Mouse (Mus musculus) neural tube, embryonic 14.5 days (tissue): Measurements from ENCODE around the gene Ubash3b. TPM values are rescaled to one million over a fixed set of nuclear protein-coding genes. Genes with fewer than 3 reads are reported as not detected.
A peak's percentile ranks its signal among the peaks of the same experiment; 100 is the strongest.

ENCODE experiments used
- ATAC-seq: fragments of 200-750 bp; cut with Nextera tagmentation; 2 replicates; pipeline ENCODE4 v1.8.0; 2017; ENCODE audit warnings: low read depth, mild to moderate bottlenecking, moderate TSS enrichment, moderate library complexity
- H3K27ac ChIP-seq: fragments of 300-500 bp; sonication (generic); 2 replicates; pipeline ENCODE4 v1.5.1; 2014; ENCODE audit warnings: low read depth, mild to moderate bottlenecking, control low read depth, low read length, moderate library complexity, mixed read lengths
- H3K27me3 ChIP-seq: fragments of 300-500 bp; sonication (generic); 2 replicates; pipeline ENCODE4 v1.6.1; 2014; ENCODE audit warnings: low read length; ENCODE audit not compliant: control insufficient read depth, insufficient read depth
- H3K36me3 ChIP-seq: fragments of 300-500 bp; sonication (generic); 2 replicates; pipeline ENCODE4 v1.6.1; 2014; ENCODE audit warnings: low read length, mixed read lengths; ENCODE audit not compliant: control insufficient read depth, insufficient read depth
- H3K4me1 ChIP-seq: fragments of 300-500 bp; sonication (generic); 2 replicates; pipeline ENCODE4 v1.6.1; 2014; ENCODE audit warnings: low read length; ENCODE audit not compliant: control insufficient read depth, insufficient read depth
- H3K4me2 ChIP-seq: fragments of 300-500 bp; sonication (generic); 2 replicates; pipeline ENCODE4 v1.6.1; 2014; ENCODE audit warnings: mild to moderate bottlenecking, low read depth, low read length, control low read depth
- H3K4me3 ChIP-seq: fragments of 300-500 bp; sonication (generic); 2 replicates; pipeline ENCODE4 v1.5.1; 2014; ENCODE audit warnings: low read depth, low read length, control low read depth, mixed read lengths
- H3K9ac ChIP-seq: fragments of 300-500 bp; sonication (generic); replicated peaks from 2 replicates; pipeline ENCODE4 v1.6.1; 2014; ENCODE audit warnings: low read depth, mild to moderate bottlenecking, control low read depth, low read length, mixed read lengths
- H3K9me3 ChIP-seq: fragments of 300-500 bp; sonication (generic); 2 replicates; pipeline ENCODE4 v1.6.1; 2016; ENCODE audit warnings: low read length; ENCODE audit not compliant: control insufficient read depth
- WGBS: fragments of 180-500 bp; shearing (Covaris S2); extraction: QIAGEN DNeasy Blood & Tissue Kit; methylation state at CpG from one replicate; pipeline ENCODE4 v1.1.7; 2014; 5-methylcytosine and 5-hydroxymethylcytosine counted together
- polyA plus RNA-seq: library from polyadenylated mRNA; unstranded; fragments of >200 nt; fragmentation: Nextera tagmentation; extraction: Ambion mirVana; gene quantifications from 2 replicates; pipeline ENCODE4 v1.2.1, GENCODE M21; 2014

Ubash3b gene
- polyA plus RNA-seq, 1 experiment from 2014 or later, result 26.1 TPM

DNA sequence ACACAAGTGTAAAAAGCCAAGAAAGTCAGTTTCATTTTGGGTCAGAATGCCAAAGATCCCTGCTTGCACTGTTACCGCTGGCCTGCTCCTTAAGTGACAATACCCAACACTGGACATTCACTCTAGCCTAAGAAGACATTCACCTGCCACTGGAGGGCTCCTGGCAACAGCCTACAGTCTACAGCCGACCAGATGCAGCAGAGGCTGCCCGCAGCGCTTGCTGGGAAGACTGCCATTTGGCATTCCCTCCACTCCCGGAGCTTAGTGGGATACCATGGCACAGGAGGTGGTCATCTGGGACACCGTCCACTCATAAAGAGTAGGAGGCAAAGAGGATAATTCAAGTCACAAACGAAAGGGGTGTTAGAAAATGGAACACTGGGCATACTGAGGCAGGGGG, 12.9 kb downstream of the Ubash3b start:
- H3K4me3 ChIP-seq, result no peak overlapping the region
- no peaks in the 10 kb centered on the region for H3K36me3 ChIP-seq
- no peaks in the 10 kb centered on the region for H3K9me3 ChIP-seq
- H3K4me2 ChIP-seq, result no peak overlapping the region
- no peak overlapping the region for H3K9ac ChIP-seq
- H3K27ac ChIP-seq, result no peak overlapping the region
- H3K27me3 ChIP-seq, result no peaks in the 10 kb centered on the region
- peak; percentile 42; the same call in 1 of the 2 replicates for ATAC-seq
- WGBS, result 56% methylated on average over 7 of the region's 7 CpGs
- peaks cover 33% of the 10 kb centered on the region for H3K4me1 ChIP-seq

DNA sequence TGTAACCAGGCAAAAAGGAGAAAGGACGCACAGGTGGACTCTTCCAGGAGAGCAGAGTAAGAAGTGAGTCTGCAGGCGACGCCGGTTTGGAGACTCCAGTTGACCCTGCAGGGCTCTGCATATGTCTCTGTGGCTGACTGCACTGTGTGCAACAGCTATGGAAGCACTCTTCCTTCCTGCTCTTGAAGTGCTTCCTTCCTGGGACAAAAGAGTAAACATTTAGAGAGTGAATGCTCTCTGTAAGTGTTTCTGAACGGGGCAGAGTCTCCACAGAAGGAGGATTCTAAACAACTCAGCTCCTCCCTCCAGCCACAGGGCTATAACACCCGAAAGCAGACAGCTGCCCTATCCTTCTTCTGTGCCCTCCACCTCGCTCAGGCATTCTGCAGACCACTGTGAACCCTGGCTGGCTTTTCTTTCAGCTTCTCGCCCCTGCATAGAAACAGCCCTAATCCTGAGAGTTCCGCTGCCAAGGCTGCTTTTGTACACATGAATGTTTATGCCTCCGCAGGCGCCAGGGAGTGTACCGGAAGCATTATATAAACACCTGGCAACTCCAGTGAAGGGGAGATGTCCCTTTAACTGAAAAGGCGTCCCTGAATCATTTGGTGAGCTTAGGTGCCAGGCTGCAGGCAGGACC, 14.2 kb downstream of the Ubash3b start:
- Histone ChIP-seq H3K27me3 (no peaks in the 10 kb centered on the region), H3K9ac (0 out of 2 replicates have a peak overlapping the region, but pooled peaks have one; percentile 26), H3K27ac (peak overlapping the region; percentile 76), H3K4me3 (no peak overlapping the region), H3K4me1 (peaks cover 33% of the 10 kb centered on the region), H3K4me2 (peak overlapping the region; percentile 30; the same call in 1 of the 2 replicates), H3K9me3 (no peaks in the 10 kb centered on the region), H3K36me3 (no peaks in the 10 kb centered on the region)
- ATAC-seq, result peak; percentile 48
- WGBS, result 30% methylated on average over 13 of the region's 13 CpGs

DNA sequence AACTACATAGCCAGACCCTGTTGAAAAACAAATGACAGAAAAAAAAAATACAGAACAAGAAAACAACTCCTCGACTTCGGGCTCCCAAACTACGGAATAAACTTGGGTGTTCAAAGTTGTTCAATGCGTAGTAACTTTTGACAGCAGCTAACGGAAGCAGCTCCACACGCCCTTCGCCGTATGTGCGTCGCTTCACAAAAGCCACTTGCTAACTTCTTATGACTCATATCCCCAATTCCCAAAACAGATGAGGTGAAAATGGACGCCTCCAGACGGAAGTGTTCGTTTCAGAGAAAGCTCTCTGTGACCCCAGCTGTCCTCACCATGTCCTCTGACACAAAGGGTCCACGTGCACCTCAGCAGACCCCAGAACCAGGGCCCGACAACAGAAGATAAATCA, 17.7 kb downstream of the Ubash3b start:
- WGBS, result 87% methylated on average over 15 of the region's 15 CpGs

DNA sequence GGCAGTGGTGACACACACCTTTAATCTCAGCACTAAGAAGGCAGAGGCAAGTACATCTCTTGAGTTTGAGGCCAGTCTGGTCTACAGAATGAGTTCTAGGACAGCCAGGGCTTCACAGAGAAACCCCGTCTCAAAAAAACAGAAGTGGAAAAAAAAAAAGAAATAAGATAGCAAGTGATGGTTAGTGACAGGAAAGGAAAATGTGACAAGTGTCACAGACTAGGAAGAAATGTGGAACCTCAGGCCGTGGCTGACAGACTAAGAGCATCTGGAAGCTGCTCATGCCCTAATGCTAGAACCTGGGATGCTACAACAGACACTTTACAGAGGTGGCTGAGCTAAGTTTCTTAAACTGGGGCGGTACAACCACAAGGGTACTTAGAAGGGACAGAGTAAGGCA, 18.4 kb downstream of the Ubash3b start:
- Histone ChIP-seq H3K4me1 (peaks cover 10% of the 10 kb centered on the region), H3K9me3 (no peaks in the 10 kb centered on the region), H3K27me3 (no peaks in the 10 kb centered on the region), H3K36me3 (no peaks in the 10 kb centered on the region), H3K4me2 (no peak overlapping the region), H3K9ac (no peak overlapping the region), H3K27ac (no peak overlapping the region), H3K4me3 (no peak overlapping the region)
- ATAC-seq, result no peak
- WGBS, result 91% methylated on average over 3 of the region's 3 CpGs

More for the DNA sequence above, 17.7 kb downstream of the Ubash3b start:
- ATAC-seq, result no peak
- Histone ChIP-seq H3K4me3 (no peak overlapping the region), H3K4me1 (peaks cover 17% of the 10 kb centered on the region), H3K27ac (no peak overlapping the region), H3K9me3 (no peaks in the 10 kb centered on the region), H3K9ac (no peak overlapping the region), H3K27me3 (no peaks in the 10 kb centered on the region), H3K36me3 (no peaks in the 10 kb centered on the region), H3K4me2 (no peak overlapping the region)

DNA sequence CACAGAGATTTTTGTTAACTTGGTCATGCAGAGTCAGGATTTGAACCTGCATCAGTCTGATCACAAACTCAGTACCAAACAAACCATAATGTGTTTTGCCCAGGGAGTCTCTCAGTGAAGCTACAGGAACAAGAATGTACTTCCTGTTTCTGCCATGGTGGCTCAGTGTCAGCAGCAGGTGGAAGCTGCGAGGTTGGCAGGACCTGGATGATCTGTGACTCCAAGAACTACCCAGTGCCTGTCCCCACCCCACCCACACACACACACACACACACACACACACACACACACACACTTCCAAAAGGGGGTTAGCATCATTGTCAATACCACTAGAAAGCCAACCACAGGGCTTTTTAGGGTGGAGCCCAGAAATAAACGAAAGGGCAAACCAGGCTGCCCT, 20.5 kb downstream of the Ubash3b start:
- H3K4me2 ChIP-seq, result no peak overlapping the region
- H3K27me3 ChIP-seq, result no peaks in the 10 kb centered on the region
- ATAC-seq, result no peak
- H3K27ac ChIP-seq, result no peak overlapping the region
- H3K9me3 ChIP-seq, result no peaks in the 10 kb centered on the region
- no peaks in the 10 kb centered on the region for H3K4me1 ChIP-seq
- WGBS, result 87% methylated on average over 2 of the region's 2 CpGs
- no peak overlapping the region for H3K4me3 ChIP-seq
- H3K9ac ChIP-seq, result no peak overlapping the region
- H3K36me3 ChIP-seq, result no peaks in the 10 kb centered on the region

DNA sequence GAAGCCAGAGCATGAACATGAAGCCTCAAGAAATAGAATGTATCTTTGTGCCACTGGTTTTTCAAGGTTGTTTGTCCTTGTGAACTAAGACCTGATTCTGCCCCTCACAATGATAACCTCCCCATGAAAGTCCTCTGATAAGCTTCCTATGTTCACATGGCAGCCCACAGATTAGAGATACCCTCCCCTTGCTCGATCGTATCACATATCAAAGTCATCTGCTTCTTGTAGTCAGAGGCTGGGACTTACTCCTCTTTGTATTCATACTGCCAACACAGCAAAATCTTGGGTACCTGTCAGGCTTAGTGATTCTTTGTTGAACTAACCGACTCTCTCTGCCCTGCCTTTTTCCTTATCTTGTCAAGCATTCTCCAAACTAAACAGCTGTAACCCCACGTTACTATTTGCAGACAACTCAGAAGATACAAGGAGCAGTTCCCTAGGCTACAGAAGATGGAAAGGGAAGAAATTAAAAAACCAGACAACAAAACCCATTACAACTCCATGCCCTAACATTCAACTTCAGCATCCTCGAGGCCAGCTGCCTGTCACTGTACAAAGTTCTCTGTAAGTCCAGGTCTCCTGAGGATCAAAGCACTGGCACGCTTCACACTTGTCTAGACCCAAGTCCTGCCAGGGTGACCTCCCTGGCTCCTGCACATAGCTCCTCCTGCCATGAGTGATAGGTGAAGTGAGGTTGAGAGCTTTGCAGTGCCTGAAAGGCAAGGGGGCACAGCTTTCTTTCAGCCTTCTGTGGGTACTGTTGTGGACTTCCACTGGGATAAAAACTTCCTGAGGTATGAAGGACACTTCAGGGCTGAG, 22.3 kb downstream of the Ubash3b start:
- no peak for ATAC-seq
- Histone ChIP-seq H3K4me2 (no peak overlapping the region), H3K9me3 (no peaks in the 10 kb centered on the region), H3K4me1 (no peaks in the 10 kb centered on the region), H3K36me3 (no peaks in the 10 kb centered on the region), H3K27ac (no peak overlapping the region), H3K9ac (no peak overlapping the region), H3K4me3 (no peak overlapping the region), H3K27me3 (no peaks in the 10 kb centered on the region)
- WGBS, result 91% methylated on average over 6 of the region's 6 CpGs

DNA sequence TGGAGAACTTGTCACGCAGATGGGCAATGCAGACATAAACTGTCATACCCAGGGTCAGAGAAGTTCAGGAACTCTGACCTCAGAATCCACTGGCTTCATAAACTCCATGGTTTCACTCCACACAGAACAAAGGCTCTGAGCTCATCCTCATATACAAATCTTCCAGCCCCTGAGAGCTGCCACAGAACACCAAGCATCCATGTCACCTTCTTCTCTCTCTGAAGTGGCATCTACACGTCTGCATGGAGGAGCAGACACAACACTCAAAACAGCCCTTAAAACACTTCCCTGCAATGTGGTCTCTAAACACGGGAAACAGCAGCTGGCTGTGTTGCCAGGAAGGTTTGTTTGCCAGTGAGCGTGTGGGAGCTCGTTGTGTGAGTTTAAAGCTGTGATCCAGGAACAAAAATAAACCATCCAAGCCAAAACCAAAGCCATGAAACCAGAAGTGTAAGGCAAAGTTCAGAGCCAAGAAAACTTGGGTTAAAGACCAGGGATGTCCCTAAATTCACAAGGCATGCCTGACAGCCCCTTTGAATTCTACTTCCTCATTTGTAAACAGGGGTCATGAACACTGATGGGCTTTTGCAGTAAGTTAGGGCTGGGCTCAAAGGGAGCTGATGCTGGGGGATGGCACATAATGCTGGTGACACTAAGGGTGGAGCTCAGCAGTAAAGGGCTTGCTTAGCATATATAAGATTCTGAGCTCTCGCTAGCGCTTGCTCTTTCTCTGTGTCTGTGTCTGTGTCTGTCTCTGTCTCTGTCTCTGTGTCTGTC, 24.6 kb downstream of the Ubash3b start:
- Histone ChIP-seq H3K4me1 (no peaks in the 10 kb centered on the region), H3K4me2 (no peak overlapping the region), H3K27me3 (no peaks in the 10 kb centered on the region), H3K9ac (no peak overlapping the region), H3K36me3 (no peaks in the 10 kb centered on the region), H3K27ac (no peak overlapping the region), H3K4me3 (no peak overlapping the region), H3K9me3 (no peaks in the 10 kb centered on the region)
- WGBS, result 61% methylated on average over 7 of the region's 7 CpGs
- no peak for ATAC-seq

DNA sequence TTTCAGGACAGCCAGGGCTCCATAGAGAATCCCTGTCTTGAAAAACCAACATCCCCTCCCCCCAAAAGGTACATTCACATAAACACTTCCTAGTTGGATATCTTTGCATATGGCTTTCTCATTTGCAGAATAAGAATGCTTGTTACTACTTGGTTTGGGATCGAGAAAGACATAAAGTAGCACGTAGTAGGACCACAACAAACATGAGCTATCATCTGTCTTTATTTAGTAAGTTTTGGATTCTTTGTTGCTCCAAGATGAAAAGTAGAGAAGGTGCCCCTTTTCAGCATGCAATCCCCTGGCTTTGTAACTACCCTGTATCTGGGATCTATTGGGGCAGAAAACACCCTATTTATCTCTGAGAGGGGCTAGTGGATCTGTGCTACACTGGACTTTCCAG, 25.2 kb downstream of the Ubash3b start:
- no peak for ATAC-seq

DNA sequence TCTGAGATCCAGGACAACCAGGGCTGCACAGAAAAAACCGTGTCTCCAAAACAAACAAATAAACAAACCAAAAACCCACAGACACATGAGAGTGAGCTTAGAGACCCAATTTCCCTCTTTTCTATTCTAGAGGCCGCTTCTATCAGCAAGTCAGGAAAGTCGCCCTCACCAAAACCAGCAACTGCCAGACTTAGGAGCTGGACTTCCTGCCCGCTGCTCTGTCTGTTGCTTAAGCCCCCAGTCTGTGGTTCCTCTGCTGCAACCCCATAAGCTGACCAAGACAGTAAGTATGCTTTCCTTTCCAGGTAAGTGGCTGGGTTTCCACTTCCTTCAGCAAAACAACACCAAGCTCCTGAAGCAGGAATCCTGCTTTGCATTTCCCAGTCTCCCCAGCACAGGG, 26.6 kb downstream of the Ubash3b start:
- no peak for ATAC-seq
- H3K4me2 ChIP-seq, result no peak overlapping the region
- WGBS, result 85% methylated on average over 4 of the region's 4 CpGs

More for the DNA sequence above, 25.2 kb downstream of the Ubash3b start:
- H3K9me3 ChIP-seq, result no peaks in the 10 kb centered on the region
- H3K9ac ChIP-seq, result no peak overlapping the region
- H3K36me3 ChIP-seq, result no peaks in the 10 kb centered on the region
- H3K4me1 ChIP-seq, result no peaks in the 10 kb centered on the region
- no peaks in the 10 kb centered on the region for H3K27me3 ChIP-seq
- H3K4me3 ChIP-seq, result no peak overlapping the region
- 94% methylated on average over 2 of the region's 2 CpGs for WGBS
- no peak overlapping the region for H3K27ac ChIP-seq
- H3K4me2 ChIP-seq, result no peak overlapping the region

More for the DNA sequence above, 26.6 kb downstream of the Ubash3b start:
- no peaks in the 10 kb centered on the region for H3K9me3 ChIP-seq
- no peaks in the 10 kb centered on the region for H3K27me3 ChIP-seq
- no peak overlapping the region for H3K27ac ChIP-seq
- H3K36me3 ChIP-seq, result no peaks in the 10 kb centered on the region
- peaks cover 4% of the 10 kb centered on the region; the same call in 1 of the 2 replicates for H3K4me1 ChIP-seq
- H3K9ac ChIP-seq, result no peak overlapping the region
- no peak overlapping the region for H3K4me3 ChIP-seq
